Mouse (Mus musculus) cerebellum, adult 2 months (tissue): Measurements from ENCODE around the gene Stra6l.

Source experiments
- CTCF ChIP-seq: fragments of 200-500 bp; IDR thresholded peaks from 2 replicates; pipeline ENCODE4 v1.5.1; 2011; ENCODE audit warnings: low read depth, mild to moderate bottlenecking, control low read depth, low read length, moderate library complexity, borderline replicate concordance; ENCODE audit not compliant: insufficient read depth
- POLR2A ChIP-seq: fragments of 200-500 bp; IDR thresholded peaks from 2 replicates; pipeline ENCODE4 v1.6.1; 2011; ENCODE audit warnings: low read length, control low read depth, borderline replicate concordance; ENCODE audit not compliant: insufficient read depth

DNA sequence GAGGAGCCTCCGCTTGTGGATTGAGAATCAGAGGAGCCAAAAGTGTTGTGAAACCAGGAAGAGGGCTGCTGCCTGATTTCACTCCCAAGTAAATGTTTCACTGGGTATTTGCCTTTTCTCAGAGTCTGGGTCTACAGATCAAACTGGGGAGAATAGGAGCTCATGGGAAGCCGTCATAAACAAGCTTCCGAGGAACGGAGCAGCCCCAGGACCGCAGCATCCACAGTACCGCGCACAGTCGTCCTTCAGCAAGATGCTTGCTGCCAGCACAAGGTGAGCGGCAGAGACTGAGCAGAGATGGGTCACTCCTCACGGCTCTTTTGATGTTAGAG lies 327 bp downstream of the Stra6l start:
- no peak for TF ChIP-seq CTCF
- no peak for TF ChIP-seq POLR2A
